Mouse (Mus musculus): ENCODE results near the gene Serinc1. TPM values are rescaled to one million over a fixed set of nuclear protein-coding genes. Genes with fewer than 3 reads are reported as not detected.
"Not testable (repeated sequence)": the region's sequence is repeated elsewhere in the genome, so short reads cannot be mapped to it uniquely, and the experiment has no call there.

Serinc1 gene
- polyA plus RNA-seq (2015; fragmentation: Nextera tagmentation; extraction: Ambion mirVana), result 361 and 381 TPM in 2 replicates

- H3K4me3 ChIP-seq, result peak within 1 kb of the TSS; percentile 96
- ATAC-seq (replicated peaks), result peak; percentile 99
Observed at GRCm38 (mm10) chr10:57532218-57533101, at the start of gene Serinc1. Gene Serinc1, minus strand, starts transcription at chr10:57532530.

GRCm38 (mm10) chr10:57576721-57577120, 44.4 kb upstream of the Serinc1 start:
- Histone ChIP-seq H3K4me3 (no peak overlapping the region), H3K27ac (replicated peaks) (no peak overlapping the region), H3K36me3 (no peaks in the 10 kb centered on the region), H3K9ac (replicated peaks) (no peak overlapping the region), H3K9me3 (no peaks in the 10 kb centered on the region), H3K27me3 (no peaks in the 10 kb centered on the region), H3K4me2 (replicated peaks) (no peak overlapping the region), H3K4me1 (peaks cover 4% of the 10 kb centered on the region; the same call in 1 of the 2 replicates)
- 55% methylated on average over 2 of the region's 2 CpGs for WGBS
- ATAC-seq (replicated peaks), result no peak

More at GRCm38 (mm10) chr10:57532218-57533101, at the start of gene Serinc1:
- peak within 1 kb of the TSS; percentile 61 for H3K4me2 ChIP-seq (replicated peaks)
- H3K9me3 ChIP-seq, result no peaks in the 10 kb centered on the region
- 13% methylated on average over 47 of the region's 49 CpGs for WGBS
- peak within 1 kb of the TSS; percentile 99 for H3K27ac ChIP-seq (replicated peaks)
- H3K36me3 ChIP-seq, result 0 out of 2 replicates have a peak, but pooled peaks cover 2% of the 10 kb centered on the region
- H3K9ac ChIP-seq (replicated peaks), result peak within 1 kb of the TSS; percentile 97
- peaks cover 33% of the 10 kb centered on the region for H3K4me1 ChIP-seq
- no peaks in the 10 kb centered on the region for H3K27me3 ChIP-seq

- no peaks in the 10 kb centered on the region for H3K27me3 ChIP-seq
- no peak overlapping the region for H3K4me3 ChIP-seq
- no peaks in the 10 kb centered on the region for H3K9me3 ChIP-seq
- peak; percentile 72 for ATAC-seq (replicated peaks)
- WGBS, result 5% methylated on average over 4 of the region's 4 CpGs
- H3K27ac ChIP-seq (replicated peaks), result peak overlapping the region; percentile 43
- no peak overlapping the region for H3K4me2 ChIP-seq (replicated peaks)
- H3K36me3 ChIP-seq, result no peaks in the 10 kb centered on the region
- H3K9ac ChIP-seq (replicated peaks), result no peak overlapping the region
- peaks cover 11% of the 10 kb centered on the region for H3K4me1 ChIP-seq
Observed at GRCm38 (mm10) chr10:57572130-57572529, 39.8 kb upstream of the Serinc1 start.

- no peak overlapping the region for H3K4me3 ChIP-seq
- H3K4me1 ChIP-seq, result peaks cover 11% of the 10 kb centered on the region
- no peaks in the 10 kb centered on the region for H3K27me3 ChIP-seq
- ATAC-seq (replicated peaks), result no peak
- no peak overlapping the region for H3K4me2 ChIP-seq (replicated peaks)
- 37% methylated on average over 8 of the region's 8 CpGs for WGBS
- no peaks in the 10 kb centered on the region for H3K9me3 ChIP-seq
- no peak overlapping the region for H3K9ac ChIP-seq (replicated peaks)
- H3K27ac ChIP-seq (replicated peaks), result no peak overlapping the region
- no peaks in the 10 kb centered on the region for H3K36me3 ChIP-seq
Observed at GRCm38 (mm10) chr10:57571211-57571730, 38.9 kb upstream of the Serinc1 start.

GRCm38 (mm10) chr10:57569023-57569931, 36.9 kb upstream of the Serinc1 start:
- peaks cover 11% of the 10 kb centered on the region for H3K4me1 ChIP-seq
- H3K4me2 ChIP-seq (replicated peaks), result peak overlapping the region; percentile 11
- WGBS, result 28% methylated on average over 13 of the region's 13 CpGs
- no peaks in the 10 kb centered on the region for H3K27me3 ChIP-seq
- H3K27ac ChIP-seq (replicated peaks), result peak overlapping the region; percentile 18; the same call in 1 of the 2 replicates
- no peak overlapping the region for H3K4me3 ChIP-seq
- H3K9me3 ChIP-seq, result no peaks in the 10 kb centered on the region
- no peaks in the 10 kb centered on the region for H3K36me3 ChIP-seq
- ATAC-seq (replicated peaks), result 0 out of 2 replicates have a peak, but pooled peaks have one; percentile 52
- no peak overlapping the region for H3K9ac ChIP-seq (replicated peaks)

GRCm38 (mm10) chr10:57566221-57566620, 33.9 kb upstream of the Serinc1 start:
- H3K4me3 ChIP-seq, result no peak overlapping the region
- H3K9me3 ChIP-seq, result no peaks in the 10 kb centered on the region
- ATAC-seq (replicated peaks), result no peak
- no peaks in the 10 kb centered on the region for H3K36me3 ChIP-seq
- no peak overlapping the region for H3K27ac ChIP-seq (replicated peaks)
- peaks cover 7% of the 10 kb centered on the region; the same call in 1 of the 2 replicates for H3K4me1 ChIP-seq
- WGBS, result 57% methylated on average over 1 of the region's 1 CpGs
- H3K27me3 ChIP-seq, result no peaks in the 10 kb centered on the region
- no peak overlapping the region for H3K9ac ChIP-seq (replicated peaks)
- no peak overlapping the region for H3K4me2 ChIP-seq (replicated peaks)

- Histone ChIP-seq H3K4me2 (replicated peaks) (no peak overlapping the region), H3K27me3 (no peaks in the 10 kb centered on the region), H3K4me3 (no peak overlapping the region), H3K9ac (replicated peaks) (no peak overlapping the region), H3K4me1 (no peaks in the 10 kb centered on the region), H3K9me3 (no peaks in the 10 kb centered on the region), H3K36me3 (no peaks in the 10 kb centered on the region), H3K27ac (replicated peaks) (no peak overlapping the region)
- 58% methylated on average over 5 of the region's 5 CpGs for WGBS
- no peak for ATAC-seq (replicated peaks)
Observed at GRCm38 (mm10) chr10:57557597-57557996, 25.3 kb upstream of the Serinc1 start.

- no peaks in the 10 kb centered on the region for H3K27me3 ChIP-seq
- H3K4me1 ChIP-seq, result no peaks in the 10 kb centered on the region
- H3K27ac ChIP-seq (replicated peaks), result no peak overlapping the region
- no peaks in the 10 kb centered on the region for H3K36me3 ChIP-seq
- H3K4me3 ChIP-seq, result no peak overlapping the region
- H3K9me3 ChIP-seq, result no peaks in the 10 kb centered on the region
- H3K9ac ChIP-seq (replicated peaks), result no peak overlapping the region
- no peak overlapping the region for H3K4me2 ChIP-seq (replicated peaks)
- ATAC-seq (replicated peaks), result no peak
- WGBS, result 86% methylated on average over 1 of the region's 1 CpGs
Observed at GRCm38 (mm10) chr10:57553719-57554118, 21.4 kb upstream of the Serinc1 start.

- Histone ChIP-seq H3K4me3 (no peak overlapping the region), H3K27me3 (no peaks in the 10 kb centered on the region), H3K36me3 (no peaks in the 10 kb centered on the region), H3K9ac (replicated peaks) (no peak overlapping the region), H3K9me3 (no peaks in the 10 kb centered on the region), H3K4me1 (no peaks in the 10 kb centered on the region), H3K27ac (replicated peaks) (no peak overlapping the region), H3K4me2 (replicated peaks) (no peak overlapping the region)
- ATAC-seq (replicated peaks), result no peak
- WGBS, result 87% methylated on average over 4 of the region's 4 CpGs
Observed at GRCm38 (mm10) chr10:57549631-57550030, 17.3 kb upstream of the Serinc1 start.

- H3K4me3 ChIP-seq; H3K36me3 ChIP-seq; H3K27me3 ChIP-seq; H3K27ac ChIP-seq (replicated peaks); ATAC-seq (replicated peaks); H3K4me2 ChIP-seq (replicated peaks); H3K4me1 ChIP-seq; H3K9me3 ChIP-seq; H3K9ac ChIP-seq (replicated peaks): not testable (repeated sequence)
- WGBS, result 74% methylated on average over 9 of the region's 9 CpGs
Observed at GRCm38 (mm10) chr10:57543890-57544289, 11.6 kb upstream of the Serinc1 start.

- Histone ChIP-seq H3K9me3 (no peaks in the 10 kb centered on the region), H3K27ac (replicated peaks) (peak overlapping the region; percentile 99), H3K9ac (replicated peaks) (peak overlapping the region; percentile 97), H3K4me1 (peaks cover 37% of the 10 kb centered on the region), H3K4me2 (replicated peaks) (peak overlapping the region; percentile 61), H3K36me3 (peaks cover 8% of the 10 kb centered on the region), H3K4me3 (peak overlapping the region; percentile 96), H3K27me3 (no peaks in the 10 kb centered on the region)
- 2% methylated on average over 27 of the region's 28 CpGs for WGBS
- no peak for ATAC-seq (replicated peaks)
Observed at GRCm38 (mm10) chr10:57531616-57532217, 613 bp downstream of the Serinc1 start.
